Mouse (Mus musculus) kidney, postnatal 0 days (tissue): ENCODE data around the gene Tmigd3. TPM values are rescaled to one million over a fixed set of nuclear protein-coding genes. Genes with fewer than 3 reads are reported as not detected.

Experiments used
- ATAC-seq: fragments of 200-750 bp; cut with Nextera tagmentation; replicated peaks from 2 replicates; pipeline ENCODE4 v1.8.0; 2017; ENCODE audit warnings: low read depth, moderate number of reproducible peaks, moderate TSS enrichment, moderate library complexity; ENCODE audit not compliant: low FRiP score
- DNase-seq: peaks from one replicate; pipeline ENCODE4 v3.0.0-alpha.2; 2016; ENCODE audit warnings: low spot score
- H3K27ac ChIP-seq: fragments of 300-500 bp; sonication (generic); 2 replicates; pipeline ENCODE4 v1.5.1; 2014; ENCODE audit warnings: mild to moderate bottlenecking
- H3K27me3 ChIP-seq: fragments of 300-500 bp; sonication (generic); 2 replicates; pipeline ENCODE4 v1.6.1; 2014; ENCODE audit warnings: low read length, mixed read lengths; ENCODE audit not compliant: insufficient read depth
- H3K36me3 ChIP-seq: fragments of 300-500 bp; sonication (generic); 2 replicates; pipeline ENCODE4 v1.6.1; 2014; ENCODE audit warnings: low read length, mixed read lengths; ENCODE audit not compliant: insufficient read depth
- H3K4me1 ChIP-seq: fragments of 300-500 bp; sonication (generic); replicated peaks from 2 replicates; pipeline ENCODE4 v1.6.1; 2014; ENCODE audit warnings: antibody characterized with exemption, low read length, mixed read lengths; ENCODE audit not compliant: insufficient read depth
- H3K4me2 ChIP-seq: fragments of 300-500 bp; sonication (generic); 2 replicates; pipeline ENCODE4 v1.6.1; 2014; ENCODE audit warnings: mild to moderate bottlenecking, low read length, moderate library complexity, mixed read lengths
- H3K4me3 ChIP-seq: fragments of 300-500 bp; sonication (generic); replicated peaks from 2 replicates; pipeline ENCODE4 v1.5.1; 2014; ENCODE audit warnings: low read depth, low read length
- H3K9ac ChIP-seq: fragments of 300-500 bp; sonication (generic); 2 replicates; pipeline ENCODE4 v1.6.1; 2014; ENCODE audit warnings: low read depth, low read length
- H3K9me3 ChIP-seq: fragments of 300-500 bp; sonication (generic); replicated peaks from 2 replicates; pipeline ENCODE4 v1.6.1; 2016; ENCODE audit warnings: low read length, inconsistent platforms, mixed read lengths
- CTCF ChIP-seq: IDR thresholded peaks from 2 replicates; pipeline ENCODE4 v1.5.1; 2016; ENCODE audit warnings: antibody characterized with exemption, low read depth, mild to moderate bottlenecking, moderate library complexity
- WGBS: fragments of 180-500 bp; shearing (Covaris S2); extraction: QIAGEN DNeasy Blood & Tissue Kit; methylation state at CpG from one replicate; pipeline ENCODE4 v1.1.7; 2014; 5-methylcytosine and 5-hydroxymethylcytosine counted together
- polyA plus RNA-seq: library from polyadenylated mRNA; unstranded; fragments of >200 nt; fragmentation: Nextera tagmentation; extraction: Ambion mirVana; gene quantifications from 2 replicates; pipeline ENCODE4 v1.2.1, GENCODE M21; 2015

The Tmigd3 gene
- polyA plus RNA-seq, 1 experiment from 2014 or later = 0.18 TPM

GRCm38 (mm10) chr3:105932240-105933071, 61.8 kb downstream of the Tmigd3 start, which contains the start of gene I830077J02Rik:
Gene I830077J02Rik, minus strand, starts transcription at chr3:105932664.
- DNase-seq = no peak
- no peak within 1 kb of the TSS for H3K4me3 ChIP-seq
- ATAC-seq = no peak
- no peaks in the 10 kb centered on the region for H3K27me3 ChIP-seq
- H3K36me3 ChIP-seq = 0 out of 2 replicates have a peak, but pooled peaks cover under 1% of the 10 kb centered on the region
- no peak within 1 kb of the TSS for H3K4me2 ChIP-seq
- H3K4me1 ChIP-seq = no peaks in the 10 kb centered on the region
- no peak within 1 kb of the TSS for H3K9ac ChIP-seq
- H3K27ac ChIP-seq = no peak within 1 kb of the TSS
- WGBS = 68% methylated on average over 8 of the region's 8 CpGs
- no peak for TF ChIP-seq CTCF
- no peaks in the 10 kb centered on the region for H3K9me3 ChIP-seq

GRCm38 (mm10) chr3:105933926-105934325, 63.2 kb downstream of the Tmigd3 start:
- ATAC-seq (no peak), DNase-seq (no peak)
- Histone ChIP-seq H3K36me3 (0 out of 2 replicates have a peak, but pooled peaks cover 4% of the 10 kb centered on the region), H3K27me3 (no peaks in the 10 kb centered on the region), H3K9me3 (no peaks in the 10 kb centered on the region), H3K4me2 (no peak overlapping the region), H3K27ac (no peak overlapping the region), H3K4me3 (no peak overlapping the region), H3K4me1 (no peaks in the 10 kb centered on the region), H3K9ac (no peak overlapping the region)
- 96% methylated on average over 6 of the region's 6 CpGs for WGBS
- no peak for TF ChIP-seq CTCF

GRCm38 (mm10) chr3:105935033-105935432, 64.3 kb downstream of the Tmigd3 start:
- no peaks in the 10 kb centered on the region for H3K27me3 ChIP-seq
- TF ChIP-seq CTCF = no peak
- ATAC-seq (no peak), DNase-seq (no peak)
- H3K4me2 ChIP-seq = no peak overlapping the region
- no peak overlapping the region for H3K4me3 ChIP-seq
- H3K9ac ChIP-seq = no peak overlapping the region
- no peaks in the 10 kb centered on the region for H3K9me3 ChIP-seq
- H3K36me3 ChIP-seq = 0 out of 2 replicates have a peak, but pooled peaks cover 4% of the 10 kb centered on the region
- WGBS = 75% methylated on average over 5 of the region's 5 CpGs
- no peaks in the 10 kb centered on the region for H3K4me1 ChIP-seq
- no peak overlapping the region for H3K27ac ChIP-seq

- WGBS = 89% methylated on average over 4 of the region's 4 CpGs
- DNase-seq (no peak), ATAC-seq (no peak)
- no peaks in the 10 kb centered on the region for H3K9me3 ChIP-seq
- peaks cover 9% of the 10 kb centered on the region; the same call in 1 of the 2 replicates for H3K36me3 ChIP-seq
- H3K27ac ChIP-seq = no peak overlapping the region
- TF ChIP-seq CTCF = no peak
- no peak overlapping the region for H3K4me3 ChIP-seq
- no peak overlapping the region for H3K4me2 ChIP-seq
- H3K4me1 ChIP-seq = no peaks in the 10 kb centered on the region
- no peaks in the 10 kb centered on the region for H3K27me3 ChIP-seq
- no peak overlapping the region for H3K9ac ChIP-seq
Observed at GRCm38 (mm10) chr3:105936111-105936510, 65.4 kb downstream of the Tmigd3 start.

- DNase-seq (no peak), ATAC-seq (no peak)
- 89% methylated on average over 7 of the region's 7 CpGs for WGBS
- H3K4me2 ChIP-seq = no peak overlapping the region
- H3K4me3 ChIP-seq = no peak overlapping the region
- no peak overlapping the region for H3K27ac ChIP-seq
- H3K9ac ChIP-seq = no peak overlapping the region
- H3K27me3 ChIP-seq = no peaks in the 10 kb centered on the region
- H3K4me1 ChIP-seq = no peaks in the 10 kb centered on the region
- no peaks in the 10 kb centered on the region for H3K9me3 ChIP-seq
- peaks cover 54% of the 10 kb centered on the region for H3K36me3 ChIP-seq
- no peak for TF ChIP-seq CTCF
Observed at GRCm38 (mm10) chr3:105951348-105951747, 80.6 kb downstream of the Tmigd3 start.

GRCm38 (mm10) chr3:105957235-105957634, 86.5 kb downstream of the Tmigd3 start:
- peaks cover 19% of the 10 kb centered on the region for H3K36me3 ChIP-seq
- H3K9ac ChIP-seq = peak overlapping the region; percentile 95; the same call in 1 of the 2 replicates
- peaks cover 18% of the 10 kb centered on the region for H3K4me1 ChIP-seq
- ATAC-seq = no peak
- peak; percentile 48 for TF ChIP-seq CTCF
- peak; percentile 29 for DNase-seq
- H3K4me3 ChIP-seq = no peak overlapping the region
- 83% methylated on average over 1 of the region's 1 CpGs for WGBS
- no peak overlapping the region for H3K27ac ChIP-seq
- no peaks in the 10 kb centered on the region for H3K27me3 ChIP-seq
- H3K9me3 ChIP-seq = no peaks in the 10 kb centered on the region
- H3K4me2 ChIP-seq = peak overlapping the region; percentile 58; the same call in 1 of the 2 replicates
